Mouse (Mus musculus) limb, embryonic 14.5 days (tissue): ENCODE results near the gene Mfap1b. TPM values are rescaled to one million over a fixed set of nuclear protein-coding genes. Genes with fewer than 3 reads are reported as not detected.

Experiments
- ATAC-seq: fragments of 200-750 bp; cut with Nextera tagmentation; 2 replicates; pipeline ENCODE4 v1.8.0; 2017; ENCODE audit warnings: low read depth, moderate number of reproducible peaks, moderate TSS enrichment; ENCODE audit not compliant: low FRiP score
- DNase-seq: peaks from one replicate; pipeline ENCODE4 v3.0.0-alpha.2; 2015; ENCODE audit warnings: low spot score
- H3K27ac ChIP-seq: fragments of 300-500 bp; sonication (generic); replicated peaks from 2 replicates; pipeline ENCODE4 v1.5.1; 2014; ENCODE audit warnings: low read depth, mild to moderate bottlenecking, low read length, moderate library complexity, mixed read lengths
- H3K27me3 ChIP-seq: fragments of 300-500 bp; sonication (generic); 2 replicates; pipeline ENCODE4 v1.6.1; 2014; ENCODE audit warnings: low read length, mixed read lengths; ENCODE audit not compliant: control insufficient read depth, insufficient read depth
- H3K36me3 ChIP-seq: fragments of 300-500 bp; sonication (generic); 2 replicates; pipeline ENCODE4 v1.6.1; 2014; ENCODE audit warnings: mild to moderate bottlenecking, low read length, moderate library complexity, mixed read lengths; ENCODE audit not compliant: control insufficient read depth, insufficient read depth
- H3K4me1 ChIP-seq: fragments of 300-500 bp; sonication (generic); 2 replicates; pipeline ENCODE4 v1.6.1; 2014; ENCODE audit warnings: antibody characterized with exemption, low read length, mixed read lengths; ENCODE audit not compliant: control insufficient read depth, insufficient read depth
- H3K4me2 ChIP-seq: fragments of 300-500 bp; sonication (generic); replicated peaks from 2 replicates; pipeline ENCODE4 v1.6.1; 2014; ENCODE audit warnings: low read depth, mild to moderate bottlenecking, low read length, moderate library complexity; ENCODE audit not compliant: severe bottlenecking
- H3K4me3 ChIP-seq: fragments of 300-500 bp; sonication (generic); replicated peaks from 2 replicates; pipeline ENCODE4 v1.5.1; 2014; ENCODE audit warnings: low read length
- H3K9ac ChIP-seq: fragments of 300-500 bp; sonication (generic); 2 replicates; pipeline ENCODE4 v1.6.1; 2014; ENCODE audit warnings: mild to moderate bottlenecking, low read depth, low read length, moderate library complexity; ENCODE audit not compliant: severe bottlenecking
- H3K9me3 ChIP-seq: fragments of 300-500 bp; sonication (generic); 2 replicates; pipeline ENCODE4 v1.6.1; 2016; ENCODE audit warnings: low read length; ENCODE audit not compliant: control insufficient read depth
- POLR2A ChIP-seq: fragments of 200-500 bp; IDR thresholded peaks from 2 replicates; pipeline ENCODE4 v1.8.0; 2012; ENCODE audit warnings: inconsistent platforms, mild to moderate bottlenecking, moderate library complexity, borderline replicate concordance; ENCODE audit not compliant: insufficient read depth, insufficient read length; ENCODE audit errors: extremely low read depth
- WGBS: fragments of 180-500 bp; shearing (Covaris S2); extraction: QIAGEN DNeasy Blood & Tissue Kit; methylation state at CpG from one replicate; pipeline ENCODE4 v1.1.7; 2014; 5-methylcytosine and 5-hydroxymethylcytosine counted together
- microRNA-seq: library from miRNA; unstranded; fragments of <30 nt; microRNA quantifications from one replicate; pipeline ENCODE4, GENCODE M21; 2016
- polyA plus RNA-seq, 2 experiments: library from polyadenylated mRNA; depleted of rRNA in 1 of 2; stranded (reverse) in 1 of 2; unstranded in 1 of 2; fragments of >200 nt; fragmentation: Nextera tagmentation in 1 of 2; extraction: Ambion mirVana in 1 of 2; gene quantifications; 2 replicates each; pipeline versions ENCODE4 v1.2.1 to v1.2.3; 2012 to 2014

Gene Mfap1b
- polyA plus RNA-seq, 2 experiments = 16.8 to 54.1 TPM

- H3K9ac ChIP-seq = peak within 1 kb of the TSS; percentile 97
- no peaks in the 10 kb centered on the region for H3K27me3 ChIP-seq
- no peaks in the 10 kb centered on the region for H3K9me3 ChIP-seq
- ATAC-seq (peak; percentile 98), DNase-seq (peak; percentile 97)
- H3K4me2 ChIP-seq = peak within 1 kb of the TSS; percentile 74
- under 1% methylated on average over 40 of the region's 68 CpGs for WGBS
- H3K4me3 ChIP-seq = peak within 1 kb of the TSS; percentile 66
- peaks cover 26% of the 10 kb centered on the region for H3K36me3 ChIP-seq
- peak; percentile 88; the same call in 1 of the 2 replicates for TF ChIP-seq POLR2A
- H3K4me1 ChIP-seq = peaks cover 18% of the 10 kb centered on the region
- peak within 1 kb of the TSS; percentile 97 for H3K27ac ChIP-seq
Measured at GRCm38 (mm10) chr2:121413387-121414042, 60.4 kb downstream of the Mfap1b start, which contains the start of the genes Pdia3 and Catsper2. Pdia3 (plus strand) TSS chr2:121413775. Catsper2 (minus strand) TSS chr2:121413792.

- Histone ChIP-seq H3K4me1 (peaks cover 18% of the 10 kb centered on the region), H3K9ac (peak overlapping the region; percentile 97), H3K27me3 (no peaks in the 10 kb centered on the region), H3K36me3 (peaks cover 20% of the 10 kb centered on the region), H3K27ac (peak overlapping the region; percentile 97), H3K4me2 (peak overlapping the region; percentile 74), H3K4me3 (peak overlapping the region; percentile 66), H3K9me3 (no peaks in the 10 kb centered on the region)
- 14% methylated on average over 4 of the region's 4 CpGs for WGBS
- ATAC-seq (no peak), DNase-seq (peak; percentile 11)
- TF ChIP-seq POLR2A = no peak
Measured at GRCm38 (mm10) chr2:121412843-121413386, 61.0 kb downstream of the Mfap1b start.

Small RNAs within 50 kb of the gene (microRNA-seq; reads per million reads assigned to microRNA genes)
- gene Gm22953 = not detected

Other genes starting within 250 kb of the Mfap1b start
- gene Trp53bp1, start 202.7 kb downstream of the Mfap1b start, polyA plus RNA-seq (2012; rRNA removed) = 67.7 and 75.6 TPM in 2 replicates
- gene Trp53bp1, start 202.7 kb downstream of the Mfap1b start, polyA plus RNA-seq (2014; fragmentation: Nextera tagmentation; extraction: Ambion mirVana) = 51.2 and 67.2 TPM in 2 replicates
- gene Map1a, start 184.5 kb downstream of the Mfap1b start, polyA plus RNA-seq (2012; rRNA removed) = 7.1 and 7.6 TPM in 2 replicates
- 7.8 and 9.3 TPM in 2 replicates for gene Map1a, start 184.5 kb downstream of the Mfap1b start, polyA plus RNA-seq (2014; fragmentation: Nextera tagmentation; extraction: Ambion mirVana)
- gene Ppip5k1, start 118.7 kb downstream of the Mfap1b start, polyA plus RNA-seq (2012; rRNA removed) = 12.4 and 13.0 TPM in 2 replicates
- gene Ppip5k1, start 118.7 kb downstream of the Mfap1b start, polyA plus RNA-seq (2014; fragmentation: Nextera tagmentation; extraction: Ambion mirVana) = 7.6 and 10.3 TPM in 2 replicates
- gene Ckmt1, start 116.4 kb downstream of the Mfap1b start, polyA plus RNA-seq (2012; rRNA removed) = 5.4 and 7.1 TPM in 2 replicates
- gene Ckmt1, start 116.4 kb downstream of the Mfap1b start, polyA plus RNA-seq (2014; fragmentation: Nextera tagmentation; extraction: Ambion mirVana) = 12.0 and 20.1 TPM in 2 replicates
- gene Strc, start 86.9 kb downstream of the Mfap1b start, polyA plus RNA-seq (2012; rRNA removed) = 0.01 TPM in 2 replicates
- gene Strc, start 86.9 kb downstream of the Mfap1b start, polyA plus RNA-seq (2014; fragmentation: Nextera tagmentation; extraction: Ambion mirVana) = not detected in 2 replicates
- 395 and 416 TPM in 2 replicates for gene Pdia3, start 60.3 kb downstream of the Mfap1b start, polyA plus RNA-seq (2012; rRNA removed)
- 523 and 526 TPM in 2 replicates for gene Pdia3, start 60.3 kb downstream of the Mfap1b start, polyA plus RNA-seq (2014; fragmentation: Nextera tagmentation; extraction: Ambion mirVana)
- gene Catsper2, start 60.3 kb downstream of the Mfap1b start, polyA plus RNA-seq (2012; rRNA removed) = 4.1 and 4.8 TPM in 2 replicates
- 1.7 and 2.9 TPM in 2 replicates for gene Catsper2, start 60.3 kb downstream of the Mfap1b start, polyA plus RNA-seq (2014; fragmentation: Nextera tagmentation; extraction: Ambion mirVana)
- gene Ell3, start 29.8 kb downstream of the Mfap1b start, polyA plus RNA-seq (2012; rRNA removed) = 3.0 and 4.8 TPM in 2 replicates
- 6.3 and 8.2 TPM in 2 replicates for gene Ell3, start 29.8 kb downstream of the Mfap1b start, polyA plus RNA-seq (2014; fragmentation: Nextera tagmentation; extraction: Ambion mirVana)
- gene Serf2, start 24.9 kb downstream of the Mfap1b start, polyA plus RNA-seq (2012; rRNA removed) = 459 and 792 TPM in 2 replicates
- gene Serf2, start 24.9 kb downstream of the Mfap1b start, polyA plus RNA-seq (2014; fragmentation: Nextera tagmentation; extraction: Ambion mirVana) = 635 and 646 TPM in 2 replicates
- 35.9 and 45.0 TPM in 2 replicates for gene Hypk, start 20.8 kb downstream of the Mfap1b start, polyA plus RNA-seq (2012; rRNA removed)
- 94.1 and 110 TPM in 2 replicates for gene Hypk, start 20.8 kb downstream of the Mfap1b start, polyA plus RNA-seq (2014; fragmentation: Nextera tagmentation; extraction: Ambion mirVana)
- 1.1 and 1.4 TPM in 2 replicates for gene Serinc4, start 17.3 kb downstream of the Mfap1b start, polyA plus RNA-seq (2012; rRNA removed)
- gene Serinc4, start 17.3 kb downstream of the Mfap1b start, polyA plus RNA-seq (2014; fragmentation: Nextera tagmentation; extraction: Ambion mirVana) = 0.18 and 0.70 TPM in 2 replicates
- 9.3 and 14.6 TPM in 2 replicates for gene Mfap1a, start 32.6 kb upstream of the Mfap1b start, polyA plus RNA-seq (2012; rRNA removed)
- 23.8 and 23.9 TPM in 2 replicates for gene Mfap1a, start 32.6 kb upstream of the Mfap1b start, polyA plus RNA-seq (2014; fragmentation: Nextera tagmentation; extraction: Ambion mirVana)
- 12.3 and 12.7 TPM in 2 replicates for gene Wdr76, start 32.7 kb upstream of the Mfap1b start, polyA plus RNA-seq (2012; rRNA removed)
- gene Wdr76, start 32.7 kb upstream of the Mfap1b start, polyA plus RNA-seq (2014; fragmentation: Nextera tagmentation; extraction: Ambion mirVana) = 6.1 and 6.7 TPM in 2 replicates